Mouse (Mus musculus): ENCODE measurements around the gene Ttc28. TPM values are rescaled to one million over a fixed set of nuclear protein-coding genes. Genes with fewer than 3 reads are reported as not detected.

Gene Ttc28
- polyA plus RNA-seq, 1 experiment: 7.4 TPM

DNA sequence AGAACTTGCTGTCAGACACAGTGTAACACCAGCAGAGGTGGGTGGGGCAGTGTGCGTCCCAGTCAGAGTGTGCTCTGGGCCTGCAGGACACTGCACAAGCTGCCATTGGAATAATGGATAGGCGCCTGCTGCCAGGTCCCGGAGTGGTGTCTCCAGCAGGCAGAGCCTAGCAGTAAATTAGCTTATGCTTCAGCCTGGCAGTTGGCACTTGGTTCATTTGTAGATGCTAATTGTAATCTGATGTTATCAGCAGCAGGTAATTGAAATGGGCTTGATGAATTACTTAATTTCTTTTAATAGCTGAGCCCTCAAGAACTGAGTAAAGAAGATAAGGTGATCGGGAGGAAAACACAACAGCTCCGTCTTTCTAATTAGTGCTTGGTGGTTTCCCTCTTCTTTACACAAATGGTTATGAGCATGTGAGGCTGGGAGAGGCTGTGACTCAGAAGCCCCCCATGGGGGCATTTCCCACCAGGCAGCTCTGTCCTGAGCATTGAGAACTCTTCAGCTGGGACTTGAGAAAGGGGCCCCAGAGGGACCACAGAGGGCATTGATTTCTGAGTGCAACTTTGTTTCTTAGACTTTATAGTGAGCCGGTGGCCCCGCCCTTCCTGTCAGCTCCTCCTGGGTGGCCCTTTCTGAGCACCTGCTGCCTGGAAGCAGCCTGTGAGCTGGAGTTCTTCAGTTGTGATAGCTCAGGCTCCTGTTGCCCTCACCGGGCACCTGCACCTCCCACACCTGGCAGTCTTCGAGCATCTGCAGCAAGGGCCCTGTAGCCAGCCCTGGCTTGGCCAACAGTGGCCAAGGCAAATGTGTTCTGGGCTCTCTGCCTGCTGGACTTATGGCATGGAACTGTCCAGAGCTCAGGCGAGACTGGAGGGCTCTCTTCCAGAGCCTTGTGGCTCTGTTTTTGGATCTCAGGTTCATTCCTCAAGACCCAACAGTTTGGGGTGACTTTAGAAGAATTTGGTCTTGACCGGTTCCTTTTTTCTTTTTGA is 316.2 kb downstream of the Ttc28 start:
- TF ChIP-seq POLR2A (IDR thresholded peaks at IDR 0.05; ENCODE audit: borderline replicate concordance, control insufficient read depth, low read depth, low read length) (no peak), CTCF (IDR thresholded peaks at IDR 0.05; ENCODE audit: control insufficient read depth, insufficient read depth, low read length) (no peak)
- Histone ChIP-seq H3K4me1 (ENCODE audit: control insufficient read depth, insufficient read depth, low read length) (no peaks in the 10 kb centered on the region; the same call in 1 of the 2 replicates), H3K27ac (ENCODE audit: control insufficient read depth, insufficient read depth, low read depth, low read length, poor library complexity) (no peak overlapping the region), H3K4me3 (replicated peaks; ENCODE audit: control insufficient read depth, low read depth, low read length) (no peak overlapping the region)
- WGBS: 73% methylated on average over 11 of the region's 11 CpGs

DNA sequence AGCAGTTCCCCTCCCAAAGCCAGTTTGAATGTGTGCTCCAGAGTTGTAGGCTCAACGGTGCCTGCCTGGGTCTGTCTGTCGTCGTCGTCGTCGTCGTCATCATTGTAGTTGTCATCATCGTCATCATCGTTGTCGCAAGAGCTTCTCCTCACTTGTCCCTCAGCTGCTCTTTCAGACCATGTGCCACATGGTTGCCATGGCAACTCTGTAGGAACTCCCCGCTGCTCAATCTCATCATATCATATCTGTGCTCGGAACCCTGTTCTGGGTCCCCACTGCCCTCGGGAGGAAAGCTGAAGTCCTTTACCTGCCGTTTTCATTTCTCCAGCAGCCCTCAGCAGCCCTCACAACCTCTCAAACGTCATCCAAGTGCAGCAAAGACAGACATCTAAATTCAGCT is 318.1 kb downstream of the Ttc28 start:
- no peaks in the 10 kb centered on the region for H3K4me1 ChIP-seq (ENCODE audit: control insufficient read depth, insufficient read depth, low read length)
- WGBS: 88% methylated on average over 15 of the region's 15 CpGs
- H3K4me3 ChIP-seq (replicated peaks; ENCODE audit: control insufficient read depth, low read depth, low read length): no peak overlapping the region
- TF ChIP-seq POLR2A (IDR thresholded peaks at IDR 0.05; ENCODE audit: borderline replicate concordance, control insufficient read depth, low read depth, low read length): no peak
- TF ChIP-seq CTCF (IDR thresholded peaks at IDR 0.05; ENCODE audit: control insufficient read depth, insufficient read depth, low read length): no peak
- no peak overlapping the region for H3K27ac ChIP-seq (ENCODE audit: control insufficient read depth, insufficient read depth, low read depth, low read length, poor library complexity)

DNA sequence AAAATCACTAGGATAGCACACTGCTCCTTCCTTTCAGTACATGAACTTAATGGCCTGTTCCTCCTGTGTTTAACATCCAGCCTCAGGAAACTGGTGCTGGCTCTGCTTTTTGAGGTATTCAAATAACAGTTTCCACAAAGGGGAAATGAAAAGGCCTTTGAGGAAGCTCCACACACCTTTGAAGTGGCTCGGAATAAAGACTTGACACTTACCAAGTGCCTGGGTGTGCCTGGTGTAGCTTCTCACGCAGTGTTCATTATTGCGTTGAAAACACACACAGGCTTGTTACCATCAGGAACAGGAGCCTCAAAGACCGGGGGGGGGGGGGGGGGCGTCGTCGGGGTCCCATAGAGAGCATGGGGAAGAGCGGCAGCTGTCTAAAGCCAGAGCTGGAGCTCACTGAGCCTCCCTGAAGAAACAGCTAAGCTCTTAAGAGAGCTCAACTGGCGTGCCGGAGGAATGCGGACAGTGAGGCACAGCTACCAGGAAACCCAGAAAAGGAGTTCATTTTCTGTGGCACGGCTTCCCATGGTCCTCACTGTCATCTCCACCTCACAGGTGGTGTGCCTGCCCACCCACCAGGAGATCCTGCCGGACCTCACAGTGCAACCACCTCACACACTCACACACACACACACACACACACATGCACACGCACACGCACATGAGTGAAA is 320.7 kb downstream of the Ttc28 start:
- Histone ChIP-seq H3K27ac (ENCODE audit: control insufficient read depth, insufficient read depth, low read depth, low read length, poor library complexity) (no peak overlapping the region), H3K4me3 (replicated peaks; ENCODE audit: control insufficient read depth, low read depth, low read length) (no peak overlapping the region), H3K4me1 (ENCODE audit: control insufficient read depth, insufficient read depth, low read length) (no peaks in the 10 kb centered on the region)
- WGBS: 41% methylated on average over 15 of the region's 15 CpGs
- TF ChIP-seq CTCF (IDR thresholded peaks at IDR 0.05; ENCODE audit: control insufficient read depth, insufficient read depth, low read length): no peak
- no peak for TF ChIP-seq POLR2A (IDR thresholded peaks at IDR 0.05; ENCODE audit: borderline replicate concordance, control insufficient read depth, low read depth, low read length)

DNA sequence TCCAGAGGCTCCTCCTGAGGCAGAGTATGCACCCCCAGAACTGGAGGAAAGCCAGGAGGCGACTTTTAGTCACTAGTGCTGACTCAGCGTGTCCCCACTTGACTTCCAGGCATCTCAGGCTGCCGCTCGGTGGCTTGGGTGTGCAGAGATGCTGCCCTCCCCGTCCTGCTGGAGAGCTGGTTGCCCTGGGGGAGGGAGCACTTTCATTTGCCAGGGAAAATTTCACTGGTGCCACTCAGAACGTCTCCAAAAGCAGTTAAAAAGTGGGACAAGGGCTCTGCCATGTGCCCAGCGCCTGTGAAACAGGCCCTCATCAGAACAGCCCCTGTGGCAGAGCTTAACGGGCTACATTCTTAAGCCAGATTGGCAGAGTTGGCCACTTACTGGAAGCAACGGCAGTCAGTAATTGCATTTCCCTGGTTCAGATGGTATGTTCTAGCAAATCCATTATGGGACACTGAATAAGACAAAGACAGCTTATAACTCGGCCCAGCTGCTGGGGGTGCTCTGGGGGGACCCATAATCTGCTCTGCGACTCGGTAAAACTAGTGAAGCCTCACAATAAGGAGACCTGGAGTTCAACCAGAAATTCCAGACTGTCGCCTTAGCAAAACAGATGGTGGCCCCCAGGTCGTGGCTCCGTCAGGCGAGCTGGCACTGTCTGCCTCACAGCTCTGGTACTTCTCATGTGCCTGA is 321.5 kb downstream of the Ttc28 start:
- WGBS: 62% methylated on average over 16 of the region's 16 CpGs
- H3K4me1 ChIP-seq (ENCODE audit: control insufficient read depth, insufficient read depth, low read length): no peaks in the 10 kb centered on the region

DNA sequence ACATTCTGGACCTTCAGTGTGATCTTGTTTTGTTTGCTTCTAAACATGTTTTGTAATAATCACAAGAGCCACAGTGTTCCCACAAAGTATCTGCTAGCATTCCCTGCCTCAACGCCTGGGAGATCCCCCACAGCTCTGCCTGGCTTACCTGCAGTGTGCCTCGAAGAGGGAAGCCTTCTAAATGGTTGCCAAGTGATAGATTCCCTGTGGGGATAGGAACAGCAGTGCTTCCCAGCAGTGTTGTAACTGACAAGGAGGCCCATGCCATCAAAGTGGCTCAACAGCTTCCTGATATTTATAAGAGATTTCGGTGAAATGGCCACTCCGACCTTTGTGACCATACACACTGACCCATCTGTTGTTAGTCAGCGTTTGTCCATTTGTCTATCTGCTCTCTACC is 324.6 kb downstream of the Ttc28 start:
- TF ChIP-seq CTCF (IDR thresholded peaks at IDR 0.05; ENCODE audit: control insufficient read depth, insufficient read depth, low read length) (no peak), POLR2A (IDR thresholded peaks at IDR 0.05; ENCODE audit: borderline replicate concordance, control insufficient read depth, low read depth, low read length) (no peak)
- no peak overlapping the region for H3K4me3 ChIP-seq (replicated peaks; ENCODE audit: control insufficient read depth, low read depth, low read length)
- H3K4me1 ChIP-seq (ENCODE audit: control insufficient read depth, insufficient read depth, low read length): no peaks in the 10 kb centered on the region
- no peak overlapping the region for H3K27ac ChIP-seq (ENCODE audit: control insufficient read depth, insufficient read depth, low read depth, low read length, poor library complexity)
- 76% methylated on average over 5 of the region's 5 CpGs for WGBS

More for the DNA sequence above, 321.5 kb downstream of the Ttc28 start:
- Histone ChIP-seq H3K4me3 (replicated peaks; ENCODE audit: control insufficient read depth, low read depth, low read length) (no peak overlapping the region), H3K27ac (ENCODE audit: control insufficient read depth, insufficient read depth, low read depth, low read length, poor library complexity) (no peak overlapping the region)
- TF ChIP-seq POLR2A (IDR thresholded peaks at IDR 0.05; ENCODE audit: borderline replicate concordance, control insufficient read depth, low read depth, low read length) (no peak), CTCF (IDR thresholded peaks at IDR 0.05; ENCODE audit: control insufficient read depth, insufficient read depth, low read length) (no peak)

DNA sequence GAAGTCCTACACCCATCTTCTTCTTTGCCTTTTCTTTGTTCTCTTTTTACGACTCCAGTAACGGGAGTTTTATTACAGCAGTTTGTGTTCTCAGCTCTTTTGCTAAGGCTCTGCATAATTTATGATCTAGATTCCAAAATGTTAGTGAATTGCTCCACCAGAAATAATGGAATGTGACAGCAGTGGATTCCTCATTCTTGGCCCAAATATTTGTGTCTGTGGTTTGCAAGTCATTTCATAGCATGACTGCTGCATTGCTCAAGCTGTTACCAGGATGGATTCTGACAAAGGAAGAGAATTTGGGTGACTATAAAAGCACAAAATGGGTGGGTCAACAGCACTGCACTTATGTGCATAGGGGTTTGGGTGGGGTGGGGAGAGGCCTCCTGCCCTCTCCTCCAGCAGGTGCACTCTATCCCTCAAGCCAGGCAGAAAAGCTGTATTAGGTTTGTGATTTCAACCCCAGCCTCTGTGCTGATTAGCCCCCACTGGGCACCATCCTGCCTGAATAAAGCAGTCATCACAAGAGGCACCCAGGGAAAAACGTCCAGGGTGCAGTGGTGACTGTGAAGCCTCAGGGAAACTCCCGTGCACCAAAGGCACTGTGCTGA is 325.5 kb downstream of the Ttc28 start:
- Histone ChIP-seq H3K4me3 (replicated peaks; ENCODE audit: control insufficient read depth, low read depth, low read length) (no peak overlapping the region), H3K27ac (ENCODE audit: control insufficient read depth, insufficient read depth, low read depth, low read length, poor library complexity) (no peak overlapping the region), H3K4me1 (ENCODE audit: control insufficient read depth, insufficient read depth, low read length) (no peaks in the 10 kb centered on the region)
- TF ChIP-seq POLR2A (IDR thresholded peaks at IDR 0.05; ENCODE audit: borderline replicate concordance, control insufficient read depth, low read depth, low read length) (no peak), CTCF (IDR thresholded peaks at IDR 0.05; ENCODE audit: control insufficient read depth, insufficient read depth, low read length) (no peak)
- WGBS: 72% methylated on average over 4 of the region's 4 CpGs

DNA sequence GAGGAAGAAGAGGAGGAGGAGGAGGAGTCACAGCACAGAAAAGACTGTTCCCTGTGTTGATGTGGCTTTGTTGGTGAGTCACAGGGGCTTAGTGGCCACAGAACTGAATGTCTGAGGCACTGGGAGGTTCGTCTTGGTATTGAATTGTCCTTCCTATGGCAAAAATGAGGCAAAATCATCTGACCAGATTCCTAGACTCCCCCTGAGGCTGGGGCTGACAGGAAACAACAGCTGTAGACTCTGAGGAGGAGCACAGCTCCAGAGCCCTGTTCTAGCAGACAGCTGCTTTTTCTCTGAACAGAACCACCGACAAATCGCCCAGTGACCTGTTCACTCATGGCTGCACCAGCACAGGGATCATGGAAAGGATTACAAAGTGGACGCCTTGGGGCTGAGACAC is 326.2 kb downstream of the Ttc28 start:
- Histone ChIP-seq H3K4me1 (ENCODE audit: control insufficient read depth, insufficient read depth, low read length) (no peaks in the 10 kb centered on the region), H3K4me3 (replicated peaks; ENCODE audit: control insufficient read depth, low read depth, low read length) (no peak overlapping the region), H3K27ac (ENCODE audit: control insufficient read depth, insufficient read depth, low read depth, low read length, poor library complexity) (no peak overlapping the region)
- WGBS: 50% methylated on average over 4 of the region's 4 CpGs
- TF ChIP-seq POLR2A (IDR thresholded peaks at IDR 0.05; ENCODE audit: borderline replicate concordance, control insufficient read depth, low read depth, low read length): no peak
